Mouse (Mus musculus): ENCODE measurements around the gene Smarcad1.

Gene Smarcad1

GRCm38 (mm10) chr6:65079139-65079538 is 36.8 kb downstream of the Smarcad1 start:
- no peak for DNase-seq (ENCODE audit: low spot score in 2 of 2)

GRCm38 (mm10) chr6:65114902-65115301 is 72.5 kb downstream of the Smarcad1 start:
- no peak for DNase-seq (ENCODE audit: low spot score in 2 of 2)

GRCm38 (mm10) chr6:65117540-65117939 is 75.2 kb downstream of the Smarcad1 start:
- DNase-seq (ENCODE audit: low spot score in 2 of 2): no peak

- peak in 1 of 2 experiments; percentile 65 for DNase-seq (ENCODE audit: low spot score in 2 of 2)
Measured at GRCm38 (mm10) chr6:65126074-65126726, 83.8 kb downstream of the Smarcad1 start.

- DNase-seq (ENCODE audit: low spot score in 2 of 2): no peak
Measured at GRCm38 (mm10) chr6:65132376-65132775, 90.0 kb downstream of the Smarcad1 start.

- no peak for DNase-seq (ENCODE audit: low spot score in 2 of 2)
Measured at GRCm38 (mm10) chr6:65137802-65138201, 95.4 kb downstream of the Smarcad1 start.

GRCm38 (mm10) chr6:65138243-65138642 is 95.9 kb downstream of the Smarcad1 start:
- DNase-seq (ENCODE audit: low spot score in 2 of 2): no peak

- no peak for DNase-seq (ENCODE audit: low spot score in 2 of 2)
Measured at GRCm38 (mm10) chr6:65140082-65140749, 97.8 kb downstream of the Smarcad1 start.

- DNase-seq (ENCODE audit: low spot score in 2 of 2): no peak
Measured at GRCm38 (mm10) chr6:65140750-65141243, 98.4 kb downstream of the Smarcad1 start.

GRCm38 (mm10) chr6:65142316-65142715 is 99.9 kb downstream of the Smarcad1 start:
- DNase-seq (ENCODE audit: low spot score in 2 of 2): peak in 1 of 2 experiments; percentile 25

GRCm38 (mm10) chr6:65144621-65145205 is 102.3 kb downstream of the Smarcad1 start, which contains the start of gene Hpgds:
Hpgds (minus strand) TSS chr6:65144908.
- peak; percentile 28 to 61 for DNase-seq (ENCODE audit: low spot score in 2 of 2)

- DNase-seq (ENCODE audit: low spot score in 2 of 2): no peak
Measured at GRCm38 (mm10) chr6:65146363-65146762, 104.0 kb downstream of the Smarcad1 start.

- no peak for DNase-seq (ENCODE audit: low spot score in 2 of 2)
Measured at GRCm38 (mm10) chr6:65150703-65151102, 108.3 kb downstream of the Smarcad1 start.

- no peak for DNase-seq (ENCODE audit: low spot score in 2 of 2)
Measured at GRCm38 (mm10) chr6:65153570-65153969, 111.2 kb downstream of the Smarcad1 start.

GRCm38 (mm10) chr6:65157042-65157441 is 114.7 kb downstream of the Smarcad1 start:
- DNase-seq (ENCODE audit: low spot score in 2 of 2): no peak

GRCm38 (mm10) chr6:65159381-65159942 is 117.1 kb downstream of the Smarcad1 start:
- no peak for DNase-seq (ENCODE audit: low spot score in 2 of 2)

- DNase-seq (ENCODE audit: low spot score in 2 of 2): no peak
Measured at GRCm38 (mm10) chr6:65164137-65164536, 121.8 kb downstream of the Smarcad1 start.

- no peak for DNase-seq (ENCODE audit: low spot score in 2 of 2)
Measured at GRCm38 (mm10) chr6:65164977-65165376, 122.6 kb downstream of the Smarcad1 start.
